Mouse (Mus musculus) liver, adult 2 months (tissue): ENCODE data around the gene Mypn. TPM values are rescaled to one million over a fixed set of nuclear protein-coding genes. Genes with fewer than 3 reads are reported as not detected.

ENCODE experiments used
- DNase-seq: peaks from one replicate; pipeline ENCODE4 v3.0.0-alpha.2; 2011; ENCODE audit warnings: low read depth, low spot score; ENCODE audit errors: extremely low read depth
- H3K27ac ChIP-seq: fragments of 200-500 bp; replicated peaks from 2 replicates; pipeline ENCODE4 v1.5.1; 2012; ENCODE audit warnings: low read depth, mild to moderate bottlenecking, control low read depth, inconsistent platforms, low read length; ENCODE audit not compliant: insufficient read depth
- H3K27me3 ChIP-seq: fragments of 200-500 bp; 2 replicates; pipeline ENCODE4 v1.6.1; 2012; ENCODE audit warnings: mild to moderate bottlenecking, moderate library complexity, low read length, inconsistent platforms; ENCODE audit not compliant: control insufficient read depth, insufficient read depth
- H3K36me3 ChIP-seq: fragments of 200-500 bp; 2 replicates; pipeline ENCODE4 v1.6.1; 2012; ENCODE audit warnings: low read length, inconsistent platforms; ENCODE audit not compliant: control insufficient read depth, insufficient read depth
- H3K4me1 ChIP-seq: fragments of 200-500 bp; 2 replicates; pipeline ENCODE4 v1.6.1; 2011; ENCODE audit warnings: low read length; ENCODE audit not compliant: control insufficient read depth, insufficient read depth
- H3K4me3 ChIP-seq: fragments of 200-500 bp; 2 replicates; pipeline ENCODE4 v1.5.1; 2011; ENCODE audit warnings: low read depth, mild to moderate bottlenecking, control low read depth, low read length, moderate library complexity; ENCODE audit not compliant: insufficient read depth
- H3K79me2 ChIP-seq: fragments of 200-500 bp; 2 replicates; pipeline ENCODE4 v1.6.1; 2012; ENCODE audit warnings: inconsistent platforms, mild to moderate bottlenecking, low read length, moderate library complexity; ENCODE audit not compliant: control insufficient read depth, insufficient read depth
- H3K9ac ChIP-seq: fragments of 200-500 bp; 2 replicates; pipeline ENCODE4 v1.6.1; 2012; ENCODE audit warnings: low read depth, mild to moderate bottlenecking, control low read depth, inconsistent platforms, low read length
- CTCF ChIP-seq: fragments of 200-500 bp; IDR thresholded peaks from 2 replicates; pipeline ENCODE4 v1.5.1; 2011; ENCODE audit warnings: low read depth, low read length, control low read depth
- POLR2A ChIP-seq: fragments of 200-500 bp; IDR thresholded peaks from 2 replicates; pipeline ENCODE4 v1.6.1; 2011; ENCODE audit warnings: low read length, control low read depth; ENCODE audit not compliant: insufficient read depth; ENCODE audit errors: extremely low read depth
- WGBS: fragments of 180-500 bp; shearing (Covaris S2); methylation state at CpG from one replicate; pipeline ENCODE4 v1.1.7; 2018; 5-methylcytosine and 5-hydroxymethylcytosine counted together
- polyA plus RNA-seq: library from polyadenylated mRNA; depleted of rRNA; stranded (reverse); fragments of >200 nt; gene quantifications from 2 replicates; pipeline ENCODE4 v1.2.3, GENCODE M21; 2012
- total RNA-seq: library from RNA; depleted of rRNA; stranded (reverse); fragments of >200 nt; gene quantifications from 2 replicates; pipeline ENCODE4 v1.2.3, GENCODE M21; 2014

Mypn gene
- total and polyA plus RNA-seq, 2 experiments: under 0.01 TPM; not detected in 1

DNA sequence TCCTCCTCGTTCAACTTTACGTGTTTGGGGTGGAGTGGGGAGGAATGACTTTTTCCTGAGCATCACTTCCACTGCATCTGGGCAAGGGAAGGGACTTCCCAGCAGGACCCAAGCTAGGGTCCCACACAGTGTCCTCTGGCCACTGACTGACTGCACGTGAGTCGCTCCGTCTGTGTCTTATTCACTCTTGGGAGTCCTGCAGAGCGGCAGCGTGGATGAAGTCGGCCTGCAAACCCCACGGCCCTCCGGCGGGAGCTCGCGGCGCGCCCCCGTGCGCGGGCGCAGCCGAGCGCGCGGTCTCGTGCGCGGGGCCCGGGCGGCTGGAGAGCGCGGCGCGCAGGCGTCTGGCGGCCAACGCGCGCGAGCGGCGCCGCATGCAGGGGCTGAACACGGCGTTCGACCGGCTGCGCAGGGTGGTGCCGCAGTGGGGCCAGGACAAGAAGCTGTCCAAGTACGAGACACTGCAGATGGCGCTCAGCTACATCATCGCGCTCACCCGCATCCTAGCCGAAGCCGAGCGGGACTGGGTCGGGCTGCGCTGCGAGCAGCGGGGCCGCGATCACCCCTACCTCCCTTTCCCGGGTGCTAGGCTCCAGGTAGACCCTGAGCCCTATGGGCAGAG, 103.7 kb downstream of the Mypn start:
- 1% methylated on average over 62 of the region's 62 CpGs for WGBS
- H3K4me1 ChIP-seq: 0 out of 2 replicates have a peak, but pooled peaks cover 3% of the 10 kb centered on the region
- no peaks in the 10 kb centered on the region for H3K79me2 ChIP-seq
- H3K9ac ChIP-seq: 0 out of 2 replicates have a peak overlapping the region, but pooled peaks have one; percentile 2
- no peak overlapping the region for H3K27ac ChIP-seq
- no peak for DNase-seq
- H3K27me3 ChIP-seq: peaks cover 15% of the 10 kb centered on the region
- peak overlapping the region; percentile 48; the same call in 1 of the 2 replicates for H3K4me3 ChIP-seq
- TF ChIP-seq POLR2A: no peak
- TF ChIP-seq CTCF: no peak
- H3K36me3 ChIP-seq: no peaks in the 10 kb centered on the region

DNA sequence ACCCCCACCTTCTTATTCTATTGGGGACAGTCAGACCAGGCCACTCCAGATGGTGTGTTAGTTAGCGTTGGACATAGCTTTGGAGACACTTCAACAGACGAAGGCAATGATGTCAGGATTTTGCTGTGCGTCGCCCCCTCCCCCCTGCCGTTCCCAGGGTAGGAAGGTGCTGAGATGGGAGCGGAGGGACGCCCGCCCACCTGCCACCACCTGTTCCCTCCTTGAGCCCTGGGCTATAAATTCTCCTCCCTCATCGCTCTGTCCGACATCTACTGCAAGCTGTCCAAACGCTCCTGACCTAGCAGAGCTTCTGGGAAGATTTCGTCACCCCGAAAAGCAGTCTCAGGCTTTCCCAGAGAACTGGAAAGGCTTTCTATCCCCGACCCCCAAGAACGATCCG, 104.2 kb downstream of the Mypn start, which contains the start of gene Atoh7:
TSS of gene Atoh7 (plus strand) at position 131 of the 400 bp plus-strand sequence.
- Histone ChIP-seq H3K79me2 (no peaks in the 10 kb centered on the region), H3K4me3 (peak within 1 kb of the TSS; percentile 48; the same call in 1 of the 2 replicates), H3K36me3 (no peaks in the 10 kb centered on the region), H3K9ac (0 out of 2 replicates have a peak within 1 kb of the TSS, but pooled peaks have one; percentile 2), H3K4me1 (0 out of 2 replicates have a peak, but pooled peaks cover 3% of the 10 kb centered on the region), H3K27ac (no peak within 1 kb of the TSS), H3K27me3 (peaks cover 15% of the 10 kb centered on the region)
- no peak for TF ChIP-seq CTCF
- no peak for TF ChIP-seq POLR2A
- DNase-seq: no peak
- WGBS: 31% methylated on average over 16 of the region's 16 CpGs

DNA sequence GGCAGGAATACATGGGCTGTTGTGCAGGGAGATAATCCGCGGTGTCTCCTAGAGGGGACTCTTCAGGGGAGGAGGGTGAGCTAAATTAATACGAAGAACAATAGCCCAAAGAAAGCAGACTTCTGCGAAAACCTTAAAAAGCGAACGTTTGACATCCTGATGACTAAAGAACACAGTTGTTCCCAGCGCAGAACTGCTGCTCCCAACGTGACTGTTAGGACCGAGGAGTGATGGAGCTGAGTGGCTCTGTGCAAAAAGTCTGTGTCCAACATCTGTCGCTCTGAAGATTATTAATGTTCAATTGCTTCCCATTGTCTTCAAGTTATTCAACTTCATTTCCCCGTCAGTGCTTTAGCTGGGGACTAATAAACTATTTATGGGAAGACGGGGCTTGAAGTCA, 105.6 kb downstream of the Mypn start:
- Histone ChIP-seq H3K79me2 (no peaks in the 10 kb centered on the region), H3K4me3 (no peak overlapping the region), H3K27me3 (peaks cover 15% of the 10 kb centered on the region), H3K9ac (no peak overlapping the region), H3K4me1 (0 out of 2 replicates have a peak, but pooled peaks cover 3% of the 10 kb centered on the region), H3K27ac (no peak overlapping the region), H3K36me3 (no peaks in the 10 kb centered on the region)
- TF ChIP-seq POLR2A (no peak), CTCF (no peak)
- WGBS: 76% methylated on average over 12 of the region's 12 CpGs
- DNase-seq: no peak

- 0 out of 2 replicates have a peak, but pooled peaks cover 3% of the 10 kb centered on the region for H3K4me1 ChIP-seq
- H3K36me3 ChIP-seq: no peaks in the 10 kb centered on the region
- TF ChIP-seq POLR2A (no peak), CTCF (no peak)
- H3K4me3 ChIP-seq: no peak overlapping the region
- no peak overlapping the region for H3K27ac ChIP-seq
- 84% methylated on average over 2 of the region's 2 CpGs for WGBS
- no peak overlapping the region for H3K9ac ChIP-seq
- peaks cover 12% of the 10 kb centered on the region for H3K27me3 ChIP-seq
- no peak for DNase-seq
- H3K79me2 ChIP-seq: no peaks in the 10 kb centered on the region
Measured at GRCm38 (mm10) chr10:63096757-63097156, 107.0 kb downstream of the Mypn start.

- Histone ChIP-seq H3K27me3 (no peaks in the 10 kb centered on the region), H3K36me3 (no peaks in the 10 kb centered on the region), H3K4me3 (no peak overlapping the region), H3K9ac (no peak overlapping the region), H3K4me1 (no peaks in the 10 kb centered on the region), H3K27ac (no peak overlapping the region), H3K79me2 (no peaks in the 10 kb centered on the region)
- no peak for DNase-seq
- 81% methylated on average over 10 of the region's 10 CpGs for WGBS
- no peak for TF ChIP-seq CTCF
- TF ChIP-seq POLR2A: no peak
Measured at GRCm38 (mm10) chr10:63092616-63093550, 110.9 kb downstream of the Mypn start.
